Mouse (Mus musculus): ENCODE data around the gene Lep. TPM values are rescaled to one million over a fixed set of nuclear protein-coding genes. Genes with fewer than 3 reads are reported as not detected.

Gene Lep
- total RNA-seq, 4 experiments from 2014 or later: 2.5 to 252 (median 51.1) TPM

DNA sequence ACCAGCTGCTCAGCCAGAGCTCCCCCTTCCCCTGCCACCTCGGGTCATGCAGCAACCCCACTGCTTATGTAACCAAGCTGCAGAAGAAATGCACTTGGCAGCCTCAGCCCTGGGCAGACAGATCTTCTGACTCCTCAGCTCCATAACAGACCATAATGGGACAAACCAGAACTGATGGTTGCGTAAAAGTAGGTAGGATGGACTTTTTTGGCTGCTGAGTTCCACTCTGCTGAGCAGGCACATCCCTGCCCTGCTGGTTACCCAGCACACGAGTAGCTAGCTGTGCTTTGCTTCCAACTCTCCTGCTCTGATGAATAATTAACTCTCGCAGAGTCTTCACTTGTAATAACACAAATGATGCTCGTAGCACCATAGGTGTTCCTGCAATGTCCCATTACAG is 10.1 kb upstream of the Lep start:
- DNase-seq: no peak

DNA sequence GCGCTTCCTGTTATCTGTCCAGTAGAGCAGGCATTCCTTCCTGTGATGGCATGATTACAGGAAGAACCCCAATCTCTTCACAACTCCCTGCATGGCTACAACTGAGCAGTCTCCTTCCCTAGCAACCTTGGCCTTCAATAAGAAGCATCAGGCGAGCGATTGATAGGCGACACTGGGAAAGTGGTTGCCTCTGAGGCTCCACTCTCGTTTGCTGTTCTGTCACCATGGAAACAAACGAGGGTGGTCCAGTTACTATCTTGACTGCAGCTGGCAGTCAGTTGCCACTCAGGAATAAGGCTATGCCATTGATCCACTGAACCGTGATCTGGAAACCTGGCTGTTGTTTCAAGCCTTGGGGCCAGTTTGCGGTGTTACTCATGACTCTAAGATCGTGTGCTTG is 7.8 kb upstream of the Lep start:
- DNase-seq: no peak

DNA sequence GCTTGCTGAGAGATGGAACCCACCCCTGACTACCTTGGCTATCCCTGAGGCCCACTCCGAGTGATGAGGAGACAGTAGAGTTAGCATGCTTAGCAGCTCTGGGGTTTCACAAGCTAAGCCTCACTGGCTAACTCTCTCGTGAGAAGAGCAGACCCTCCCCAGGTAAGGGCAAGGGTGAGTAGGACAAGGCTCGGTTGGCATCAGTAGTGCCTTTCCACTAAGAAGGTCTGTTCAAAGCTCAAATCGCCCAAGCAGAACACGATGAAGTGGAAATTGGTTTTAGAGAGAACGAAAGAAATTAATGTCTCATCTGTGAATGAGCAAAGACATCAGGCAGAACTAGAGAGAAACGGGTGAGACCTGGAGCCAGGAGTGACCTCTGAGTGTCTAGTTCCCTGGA is 6.8 kb upstream of the Lep start:
- no peak for DNase-seq

DNA sequence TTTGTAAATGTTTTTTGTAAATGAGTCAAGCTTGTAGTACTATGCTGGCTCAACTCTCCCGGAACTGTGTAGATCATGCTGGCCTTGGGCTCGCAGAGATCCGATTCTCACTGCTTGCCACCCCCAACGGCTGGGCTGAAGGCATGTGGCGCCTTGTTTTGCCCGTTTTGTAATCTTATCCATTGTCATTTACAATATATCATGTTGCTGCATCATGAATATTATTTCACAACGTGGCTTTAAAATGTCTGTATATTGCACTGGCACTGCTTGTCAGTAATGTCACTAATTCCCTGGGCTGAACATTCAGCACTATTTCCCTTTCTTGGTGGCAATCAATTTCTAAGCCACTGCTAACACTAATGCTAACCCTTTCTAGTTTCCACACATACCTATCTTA is 3.6 kb upstream of the Lep start:
- no peak for DNase-seq

DNA sequence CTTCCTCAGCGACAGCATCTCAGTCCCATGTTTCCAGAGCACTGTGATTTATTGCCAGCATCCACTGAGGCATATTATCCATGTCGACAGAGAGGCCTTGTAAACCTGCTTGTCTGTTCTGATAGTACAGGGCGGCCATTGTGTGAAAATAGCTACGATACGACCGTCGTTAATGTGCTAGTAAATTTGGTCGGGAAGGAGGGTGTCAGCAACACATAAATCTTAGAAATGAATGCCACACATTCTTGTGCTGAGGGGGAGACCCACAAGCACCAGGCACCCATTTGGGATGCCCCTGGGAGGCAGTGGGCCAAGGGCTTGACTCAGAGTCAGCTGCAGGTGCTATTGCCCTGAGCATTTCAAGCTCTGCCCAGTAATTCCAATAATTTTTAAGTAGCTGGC is 6.4 kb downstream of the Lep start:
- DNase-seq: no peak

DNA sequence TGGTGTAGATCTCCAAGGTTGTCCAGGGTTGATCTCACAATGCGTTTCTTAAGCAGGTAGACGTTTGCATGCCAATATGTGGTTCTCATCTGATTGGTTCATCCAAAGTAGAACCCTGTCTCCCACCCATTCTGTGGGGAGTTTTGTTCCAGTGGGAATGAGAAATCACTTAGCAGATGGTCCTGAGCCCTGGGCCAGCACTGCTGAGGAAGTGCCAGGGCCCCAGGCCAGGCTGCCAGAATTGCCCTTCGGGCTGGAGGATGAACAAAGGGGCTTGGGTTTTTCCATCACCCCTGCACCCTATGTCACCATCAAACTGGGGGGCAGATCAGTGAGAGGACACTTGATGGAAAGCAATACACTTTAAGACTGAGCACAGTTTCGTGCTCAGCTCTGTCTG is 12.2 kb downstream of the Lep start:
- DNase-seq: no peak

DNA sequence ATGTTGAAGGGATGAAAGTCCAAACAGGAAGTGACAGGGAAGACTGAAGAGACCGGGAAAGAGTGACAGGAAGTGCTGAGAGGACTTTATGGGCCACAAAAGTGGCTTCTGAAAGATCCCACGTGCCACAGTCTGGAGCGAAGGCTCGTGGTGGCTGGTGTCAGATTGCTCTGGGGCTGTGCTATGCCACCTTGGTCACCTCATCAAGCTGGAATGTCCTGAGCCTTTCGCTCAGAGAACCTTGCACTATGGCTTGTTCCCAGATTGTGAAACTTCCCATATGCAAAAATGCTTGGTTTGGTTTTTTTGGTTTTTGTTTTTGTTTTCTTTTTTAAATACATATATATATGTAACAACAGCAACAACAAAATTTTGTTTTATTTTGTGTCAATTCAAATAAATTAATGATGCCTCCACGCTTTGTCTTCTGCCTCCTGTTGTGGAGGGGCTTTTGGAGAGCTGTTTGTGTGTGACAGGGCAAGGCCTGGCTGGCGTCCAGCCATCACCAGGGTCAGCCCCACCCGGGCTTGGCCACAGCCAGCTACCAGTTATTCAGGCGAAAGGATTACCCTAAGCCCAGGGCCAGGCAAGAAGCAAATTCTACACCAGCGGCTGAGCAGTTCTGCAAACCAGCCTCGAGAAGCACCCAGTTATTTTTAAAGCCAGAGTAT is 13.6 kb downstream of the Lep start:
- no peak for DNase-seq

DNA sequence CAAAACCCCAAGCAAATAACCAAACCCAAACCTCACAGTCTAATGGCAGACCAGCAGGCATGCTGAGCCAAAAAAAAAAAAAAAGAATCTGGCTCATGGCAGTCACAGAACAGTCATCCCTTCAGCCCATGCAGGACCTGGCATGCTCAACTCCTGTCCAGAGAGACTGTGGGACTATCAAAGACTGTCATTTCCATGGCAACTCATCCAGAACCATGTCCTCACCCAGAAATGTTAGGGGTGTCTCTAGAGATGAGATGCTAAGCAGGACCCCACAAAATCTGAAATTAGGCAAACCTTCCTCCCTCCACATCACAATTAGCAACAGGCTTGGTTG is 14.1 kb downstream of the Lep start:
- no peak for DNase-seq

DNA sequence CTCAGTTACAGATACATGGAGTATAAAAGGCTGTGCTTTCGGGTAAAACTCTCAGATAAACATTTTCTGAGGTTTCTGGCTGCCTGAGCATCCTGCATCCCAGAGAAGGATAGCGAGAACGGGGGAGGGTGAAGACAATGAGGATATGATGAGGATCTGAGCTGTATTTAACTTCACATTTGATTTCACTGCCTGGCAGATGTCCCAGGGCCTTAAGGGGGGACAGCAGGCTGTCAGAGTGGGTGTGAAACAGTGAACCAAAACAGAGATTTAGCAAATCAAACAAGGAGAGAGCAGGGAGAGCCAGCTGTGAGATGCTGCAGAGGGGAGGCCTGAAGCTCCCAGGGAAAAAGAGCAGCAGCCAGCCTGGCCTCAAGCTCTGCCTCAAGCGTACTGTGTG is 19.3 kb downstream of the Lep start:
- DNase-seq: no peak

DNA sequence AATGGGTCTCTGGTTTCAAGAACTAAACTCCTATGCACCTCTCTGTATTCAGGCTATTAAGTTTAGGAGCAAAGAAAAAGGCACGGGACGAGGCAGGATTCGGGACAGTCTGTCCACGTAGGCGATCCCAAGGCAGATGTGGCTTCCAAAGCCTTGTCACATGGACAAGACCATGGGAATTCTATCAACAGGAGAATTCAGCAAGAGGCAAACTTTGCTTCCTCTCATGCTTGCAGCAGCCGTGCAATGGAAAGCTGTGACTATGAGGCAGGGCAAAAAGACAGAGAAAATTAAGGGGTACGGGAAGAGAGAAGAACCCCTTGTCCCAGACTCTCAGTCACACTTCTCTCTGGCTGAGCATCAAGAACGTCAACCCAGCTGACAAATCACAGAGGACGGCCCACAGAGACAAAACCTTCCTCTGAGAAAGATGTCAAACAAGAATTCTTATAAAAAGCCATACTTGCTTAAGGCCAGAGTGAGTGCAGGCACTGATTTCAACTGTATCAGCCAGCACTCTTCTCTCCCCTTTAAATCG is 21.9 kb downstream of the Lep start:
- DNase-seq: no peak

DNA sequence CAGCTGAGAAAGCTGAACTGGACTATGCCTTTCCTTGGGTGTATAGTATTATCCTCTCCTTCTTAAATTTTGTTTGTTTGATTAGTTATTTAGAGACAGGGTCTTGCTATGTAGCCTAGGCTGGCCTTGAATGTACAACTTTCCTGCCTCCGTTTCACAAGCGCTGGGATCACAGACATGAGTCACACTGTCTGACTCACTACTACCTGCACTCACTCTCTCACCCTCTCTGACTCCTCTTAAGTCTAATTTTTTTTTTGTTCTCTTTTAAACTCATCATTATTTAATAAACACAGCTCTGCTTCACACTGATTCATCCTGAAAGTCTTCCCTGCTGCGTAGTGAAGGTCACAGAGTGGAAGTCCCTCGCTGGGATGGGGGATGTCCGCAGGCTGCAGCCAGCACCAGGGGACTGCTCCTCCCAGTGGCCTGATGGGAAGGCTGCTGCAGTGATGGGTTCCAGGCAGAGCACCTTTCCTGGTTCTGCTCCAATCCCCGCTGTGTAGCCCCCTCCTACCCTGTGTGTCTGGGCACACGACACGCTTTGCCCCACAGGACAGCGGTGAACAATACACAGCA is 22.8 kb downstream of the Lep start:
- peak; percentile 22 for DNase-seq

DNA sequence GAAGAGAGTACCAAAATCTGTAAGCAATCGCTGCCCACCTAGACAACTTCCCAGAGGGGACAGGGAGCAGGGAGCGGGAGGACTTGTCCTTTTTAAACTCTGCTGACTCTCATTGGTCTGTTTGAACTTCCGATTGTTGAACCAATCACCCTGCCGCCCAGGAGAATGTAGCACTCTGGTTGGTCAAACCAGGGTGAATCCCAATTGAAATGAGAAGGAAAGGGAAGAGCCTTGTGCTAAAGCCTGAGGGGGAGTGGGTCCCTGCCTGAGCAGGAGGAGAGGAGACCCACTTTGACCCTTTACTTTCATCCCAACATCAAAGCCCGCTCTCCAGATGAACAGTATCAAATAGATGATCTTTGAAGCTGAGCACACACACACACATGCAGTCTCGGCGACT is 24.4 kb downstream of the Lep start:
- no peak for DNase-seq

DNA sequence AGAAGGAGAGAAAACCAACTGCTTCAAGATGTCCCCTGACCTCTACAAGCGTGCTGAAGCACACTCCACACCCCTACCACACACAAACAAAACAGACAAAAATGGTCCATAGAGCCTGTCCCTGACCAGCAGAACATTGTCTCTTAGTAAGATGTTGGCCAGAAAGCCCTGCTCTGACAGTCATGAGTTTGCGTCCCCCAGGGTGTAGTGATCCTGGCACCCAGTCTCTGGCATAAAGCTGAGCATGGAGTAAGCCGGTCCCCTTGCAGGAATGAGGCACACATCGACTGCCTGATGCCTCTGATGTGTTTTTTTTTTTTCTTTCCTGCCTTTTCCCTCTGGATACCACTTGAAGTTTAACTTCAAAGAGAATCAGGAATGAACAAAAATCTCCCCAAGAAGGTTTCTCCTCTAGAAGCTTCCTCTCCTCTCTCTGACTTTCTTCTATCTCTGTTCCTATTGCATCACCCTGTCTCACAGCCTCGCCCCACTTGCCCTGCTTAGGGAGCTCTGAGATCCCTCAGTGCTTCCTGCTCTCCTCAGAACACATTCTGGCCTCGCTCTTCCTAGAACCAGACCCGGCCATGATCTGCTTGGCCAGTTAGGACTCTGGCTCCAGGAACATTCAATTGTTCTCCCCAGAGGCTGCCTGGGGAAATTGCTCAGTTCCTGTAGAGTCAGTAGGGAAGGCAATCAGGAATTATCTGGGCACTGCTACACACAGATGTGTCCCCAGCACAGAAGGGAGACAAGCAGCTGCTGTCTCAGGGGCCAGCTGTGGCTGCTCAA is 28.1 kb downstream of the Lep start:
- DNase-seq: peak; percentile 13

DNA sequence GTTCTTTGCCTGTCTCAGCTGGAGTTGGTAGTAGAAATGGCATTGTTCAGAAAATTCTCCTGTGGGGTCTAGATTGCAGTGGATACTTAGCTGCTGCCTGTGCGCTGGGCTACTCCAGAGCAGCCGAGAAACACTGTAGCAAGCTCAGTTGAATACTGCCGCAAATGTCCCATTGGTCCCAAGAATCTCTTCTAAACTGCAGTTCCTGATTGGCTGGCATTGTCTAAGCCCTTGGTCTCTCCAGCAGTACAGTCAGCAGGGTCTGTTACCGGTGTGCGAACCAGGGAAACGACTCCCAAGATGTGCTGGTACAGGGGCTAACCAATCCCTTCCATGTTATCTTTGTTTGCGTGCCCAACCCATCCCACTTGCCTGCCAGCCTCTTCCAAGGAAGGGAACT is 32.2 kb downstream of the Lep start:
- DNase-seq: no peak

DNA sequence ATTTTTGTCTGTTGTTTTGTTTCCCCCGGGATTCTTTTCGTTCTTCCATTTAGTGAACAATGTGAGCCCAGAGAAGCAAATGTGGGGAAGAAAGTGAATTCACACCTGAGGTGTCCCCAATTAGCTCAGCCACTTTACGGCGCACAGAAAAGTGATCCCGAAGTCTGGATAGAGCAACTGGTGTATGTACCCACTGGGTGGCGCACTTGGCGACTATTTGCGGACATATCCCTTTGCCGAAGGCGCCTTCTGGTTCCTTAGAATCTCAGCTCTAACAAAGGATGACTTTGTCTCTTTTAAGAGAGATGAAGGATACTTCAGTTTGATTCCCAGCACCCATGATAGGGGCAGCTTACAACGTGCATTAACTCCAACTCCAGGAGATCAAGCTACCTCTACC is 32.9 kb downstream of the Lep start:
- no peak for DNase-seq

DNA sequence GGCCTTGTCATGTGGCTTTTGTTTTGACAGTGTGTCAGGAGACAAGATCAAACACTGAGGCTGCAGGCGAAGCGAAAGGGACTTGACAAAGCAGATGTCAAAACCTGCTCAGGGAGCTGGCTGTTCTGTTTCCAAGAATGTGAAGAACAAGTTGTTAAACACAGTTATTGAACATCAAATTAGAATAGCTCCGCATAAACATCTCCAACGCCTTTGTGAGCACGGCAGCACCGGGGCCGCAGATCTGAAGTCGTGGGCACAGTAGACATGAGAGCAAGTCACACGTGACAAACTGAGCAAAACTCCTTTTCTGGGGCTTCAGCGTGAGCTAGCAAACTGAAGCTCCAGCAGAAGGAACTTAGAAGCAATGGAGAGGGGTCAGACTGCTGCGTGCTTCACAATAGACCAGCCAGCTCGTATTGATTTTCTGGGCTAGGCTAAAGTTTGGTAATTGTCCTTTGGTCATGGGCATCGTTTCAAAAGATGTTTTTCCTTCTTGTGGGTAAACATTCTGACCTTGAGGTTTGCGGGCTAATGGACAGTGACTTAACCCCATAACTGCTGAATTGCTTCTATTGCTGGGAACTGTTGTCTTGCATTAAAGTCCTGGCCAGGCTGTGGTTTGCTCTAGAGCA is 39.6 kb downstream of the Lep start:
- no peak for DNase-seq

DNA sequence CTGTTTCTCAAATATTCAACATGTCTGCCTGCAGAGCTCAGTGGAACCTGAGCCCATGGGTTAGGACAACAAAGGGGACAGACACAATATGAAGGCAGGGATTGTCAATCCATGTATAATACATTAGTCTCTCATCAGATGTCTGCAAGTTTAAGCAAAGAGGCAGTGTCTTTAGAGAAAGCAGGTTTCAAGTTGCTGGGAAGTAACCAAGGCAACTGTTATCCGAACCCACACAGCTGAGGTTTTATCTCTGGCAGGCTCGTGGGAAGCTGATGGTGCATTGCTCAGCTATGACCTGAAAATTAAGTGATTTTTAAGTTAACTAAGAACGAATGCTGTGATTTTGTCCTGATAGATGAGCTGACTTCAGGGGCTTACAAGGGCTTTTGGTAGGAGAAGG is 40.4 kb downstream of the Lep start:
- no peak for DNase-seq

DNA sequence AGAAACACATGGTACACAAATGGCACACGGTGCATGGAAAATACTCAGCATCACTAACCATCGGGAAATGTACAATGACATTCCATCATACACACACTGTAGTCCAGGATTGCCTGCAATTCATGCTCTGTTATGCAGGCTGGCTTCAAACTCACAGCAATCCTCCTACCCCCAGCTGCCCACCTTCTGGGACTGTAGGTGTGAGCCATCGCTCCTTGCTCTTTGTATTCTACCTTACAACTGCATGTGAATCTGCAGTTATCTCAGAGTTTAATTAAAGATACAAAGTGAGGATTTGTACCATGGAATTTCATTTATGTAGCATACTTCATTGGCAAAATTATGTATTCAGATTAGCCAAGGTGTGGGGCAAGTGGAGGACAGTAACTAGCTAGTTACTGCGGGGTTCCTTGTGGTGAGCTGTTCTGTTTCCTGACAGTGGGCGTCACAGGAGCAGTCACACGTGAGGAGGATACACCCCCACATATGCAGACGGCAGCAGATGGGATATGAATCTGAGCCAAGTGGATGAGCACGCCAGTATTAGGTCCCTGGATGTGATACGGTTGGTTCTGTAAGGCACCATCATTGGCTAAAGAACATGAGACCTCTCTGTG is 41.3 kb downstream of the Lep start:
- no peak for DNase-seq

DNA sequence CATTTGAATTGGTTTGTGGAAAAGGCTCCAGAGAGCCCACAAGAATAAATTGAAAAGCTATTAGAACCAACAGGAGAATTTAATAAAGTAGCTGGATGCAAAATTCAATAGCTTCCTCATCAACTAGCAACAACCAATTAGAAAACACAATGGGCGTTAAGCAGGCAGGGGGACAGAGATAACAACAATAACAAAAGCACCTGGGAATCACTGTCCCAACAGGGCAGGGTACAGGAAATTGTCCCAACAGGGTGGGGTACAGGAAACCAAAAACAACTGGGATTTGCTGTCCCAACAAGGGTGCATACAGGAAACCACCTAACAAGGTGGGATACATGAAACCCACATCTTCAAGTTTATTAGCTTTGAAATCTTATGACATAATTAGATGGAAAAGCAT is 48.4 kb downstream of the Lep start:
- no peak for DNase-seq

DNA sequence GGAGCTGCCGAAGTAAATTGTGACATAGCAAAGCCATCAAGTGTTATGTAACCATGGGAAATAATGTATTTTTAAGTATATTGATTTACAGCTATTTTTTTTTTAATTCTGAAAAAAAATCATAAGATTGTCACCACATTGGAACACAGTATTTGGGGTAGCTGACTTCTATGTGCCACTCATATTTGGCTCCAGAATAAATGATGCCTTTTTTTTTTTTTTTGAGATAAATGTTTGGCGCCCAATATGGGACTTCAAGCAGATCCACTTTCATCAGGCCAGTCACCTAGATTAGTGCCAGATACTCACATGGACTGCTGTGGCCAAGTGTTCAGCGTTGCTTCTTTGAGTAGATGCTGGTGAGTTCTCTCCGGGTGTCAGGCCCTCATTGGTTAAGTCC is 51.5 kb downstream of the Lep start:
- DNase-seq: no peak

DNA sequence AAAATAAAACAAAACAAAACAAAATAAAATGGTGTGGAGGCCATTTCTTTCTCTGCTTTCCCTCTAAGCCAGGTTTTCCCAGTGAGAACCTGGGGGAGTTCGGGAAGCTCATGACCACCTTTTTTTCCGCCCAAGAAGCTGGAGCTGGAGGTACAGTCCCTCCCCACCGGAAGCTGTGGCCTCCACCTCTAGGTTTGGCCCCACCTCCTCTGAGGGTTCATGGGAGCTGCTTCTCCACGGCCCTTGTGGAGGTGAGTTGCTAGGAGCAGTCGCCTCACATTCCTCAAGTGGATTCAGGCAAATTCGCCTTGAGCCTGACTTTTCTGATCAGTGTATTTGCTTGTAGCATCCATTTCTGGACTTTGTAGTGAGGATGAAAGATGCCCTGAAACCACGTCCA is 55.7 kb downstream of the Lep start:
- no peak for DNase-seq

DNA sequence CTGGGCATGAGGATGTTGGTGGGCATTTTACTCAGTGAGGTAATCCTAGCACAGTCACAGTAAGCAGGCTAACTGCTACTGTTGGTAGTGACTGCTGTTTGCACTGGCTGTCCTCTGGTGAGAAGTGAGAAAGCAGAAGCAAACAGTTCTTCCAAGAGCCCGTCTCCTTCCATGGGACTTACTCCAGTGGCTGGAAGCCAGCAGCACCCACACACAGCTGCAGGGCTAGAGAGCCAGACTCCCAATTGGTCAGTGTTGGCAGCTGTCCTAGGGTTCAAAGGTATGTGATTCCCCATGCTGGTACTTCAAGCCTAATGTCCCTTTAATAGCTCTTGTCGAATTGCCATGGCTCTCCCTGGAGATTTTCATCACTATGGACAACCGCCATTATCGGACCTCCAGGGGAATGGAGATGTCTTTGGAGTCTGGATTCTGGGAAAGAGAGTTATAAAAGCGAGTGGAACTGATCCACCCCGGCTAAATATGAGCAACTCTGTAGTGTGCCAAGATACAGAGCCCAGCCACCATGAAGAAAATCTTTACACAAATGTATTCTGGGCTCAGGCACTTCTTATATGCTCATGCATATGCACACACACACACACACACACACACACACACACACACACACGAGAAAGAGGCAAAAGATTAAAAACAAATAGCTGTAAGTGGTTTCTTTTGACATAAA is 57.5 kb downstream of the Lep start:
- DNase-seq: peak; percentile 25

Data from adrenal gland, adult 8-10 months (tissue).